Mouse (Mus musculus) midbrain, embryonic 16.5 days (tissue): ENCODE results near the gene Ceacam18. TPM values are rescaled to one million over a fixed set of nuclear protein-coding genes. Genes with fewer than 3 reads are reported as not detected.

Experiments used
- ATAC-seq: fragments of 200-750 bp; cut with Nextera tagmentation; 2 replicates; pipeline ENCODE4 v1.8.0; 2017; ENCODE audit warnings: moderate TSS enrichment
- H3K27ac ChIP-seq: fragments of 300-500 bp; sonication (generic); 2 replicates; pipeline ENCODE4 v1.5.1; 2014; ENCODE audit warnings: mild to moderate bottlenecking, low read length, mixed read lengths
- H3K27me3 ChIP-seq: fragments of 300-500 bp; sonication (generic); 2 replicates; pipeline ENCODE4 v1.6.1; 2014; ENCODE audit warnings: low read depth, low read length, mixed read lengths; ENCODE audit not compliant: control insufficient read depth, insufficient read depth
- H3K36me3 ChIP-seq: fragments of 300-500 bp; sonication (generic); 2 replicates; pipeline ENCODE4 v1.6.1; 2014; ENCODE audit warnings: mild to moderate bottlenecking, low read length, moderate library complexity, mixed read lengths; ENCODE audit not compliant: control insufficient read depth, insufficient read depth
- H3K4me1 ChIP-seq: fragments of 300-500 bp; sonication (generic); 2 replicates; pipeline ENCODE4 v1.6.1; 2014; ENCODE audit warnings: mild to moderate bottlenecking, low read length, mixed read lengths; ENCODE audit not compliant: control insufficient read depth, insufficient read depth
- H3K4me2 ChIP-seq: fragments of 300-500 bp; sonication (generic); 2 replicates; pipeline ENCODE4 v1.6.1; 2014; ENCODE audit warnings: mild to moderate bottlenecking, low read length, mixed read lengths
- H3K4me3 ChIP-seq: fragments of 300-500 bp; sonication (generic); 2 replicates; pipeline ENCODE4 v1.5.1; 2014; ENCODE audit warnings: low read depth, mild to moderate bottlenecking, low read length, moderate library complexity, mixed read lengths
- H3K9ac ChIP-seq: fragments of 300-500 bp; sonication (generic); 2 replicates; pipeline ENCODE4 v1.6.1; 2014; ENCODE audit warnings: low read depth, low read length, mixed read lengths
- H3K9me3 ChIP-seq: fragments of 300-500 bp; sonication (generic); replicated peaks from 2 replicates; pipeline ENCODE4 v1.6.1; 2014; ENCODE audit warnings: mild to moderate bottlenecking, low read length, mixed read lengths; ENCODE audit not compliant: control insufficient read depth, poor library complexity, severe bottlenecking
- WGBS: fragments of 180-500 bp; shearing (Covaris S2); extraction: QIAGEN DNeasy Blood & Tissue Kit; methylation state at CpG from one replicate; pipeline ENCODE4 v1.1.7; 2014; 5-methylcytosine and 5-hydroxymethylcytosine counted together
- polyA plus RNA-seq: library from polyadenylated mRNA; unstranded; fragments of >200 nt; fragmentation: Nextera tagmentation; extraction: Ambion mirVana; gene quantifications from 2 replicates; pipeline ENCODE4 v1.2.1, GENCODE M21; 2015

Gene Ceacam18
- polyA plus RNA-seq, 1 experiment from 2014 or later: 0.21 TPM

GRCm38 (mm10) chr7:43623819-43624218, 10.7 kb upstream of the Ceacam18 start:
- no peaks in the 10 kb centered on the region for H3K36me3 ChIP-seq
- no peak overlapping the region for H3K9ac ChIP-seq
- ATAC-seq: no peak
- H3K9me3 ChIP-seq: no peaks in the 10 kb centered on the region
- H3K27ac ChIP-seq: no peak overlapping the region
- H3K4me3 ChIP-seq: no peak overlapping the region
- peaks cover 3% of the 10 kb centered on the region; the same call in 1 of the 2 replicates for H3K4me1 ChIP-seq
- no peaks in the 10 kb centered on the region for H3K27me3 ChIP-seq
- 12% methylated on average over 10 of the region's 10 CpGs for WGBS
- H3K4me2 ChIP-seq: peak overlapping the region; percentile 32; the same call in 1 of the 2 replicates

- Histone ChIP-seq H3K27ac (no peak overlapping the region), H3K36me3 (no peaks in the 10 kb centered on the region), H3K4me2 (no peak overlapping the region), H3K9ac (no peak overlapping the region), H3K4me3 (no peak overlapping the region), H3K4me1 (peaks cover 3% of the 10 kb centered on the region; the same call in 1 of the 2 replicates), H3K27me3 (no peaks in the 10 kb centered on the region), H3K9me3 (no peaks in the 10 kb centered on the region)
- ATAC-seq: no peak
- 53% methylated on average over 2 of the region's 3 CpGs for WGBS
Measured at GRCm38 (mm10) chr7:43625065-43625464, 9.4 kb upstream of the Ceacam18 start.

GRCm38 (mm10) chr7:43625794-43626422, 8.6 kb upstream of the Ceacam18 start:
- H3K9me3 ChIP-seq: no peaks in the 10 kb centered on the region
- H3K4me3 ChIP-seq: no peak overlapping the region
- H3K27ac ChIP-seq: no peak overlapping the region
- no peaks in the 10 kb centered on the region for H3K36me3 ChIP-seq
- 82% methylated on average over 8 of the region's 8 CpGs for WGBS
- H3K9ac ChIP-seq: no peak overlapping the region
- no peak overlapping the region for H3K4me2 ChIP-seq
- peaks cover 3% of the 10 kb centered on the region; the same call in 1 of the 2 replicates for H3K4me1 ChIP-seq
- H3K27me3 ChIP-seq: no peaks in the 10 kb centered on the region
- ATAC-seq: no peak

GRCm38 (mm10) chr7:43633940-43634339, 567 bp upstream of the Ceacam18 start:
- Histone ChIP-seq H3K9me3 (no peaks in the 10 kb centered on the region), H3K36me3 (no peaks in the 10 kb centered on the region), H3K4me3 (no peak overlapping the region), H3K27me3 (no peaks in the 10 kb centered on the region), H3K4me2 (no peak overlapping the region), H3K27ac (no peak overlapping the region), H3K4me1 (no peaks in the 10 kb centered on the region), H3K9ac (no peak overlapping the region)
- no peak for ATAC-seq
- WGBS: 77% methylated on average over 4 of the region's 4 CpGs

GRCm38 (mm10) chr7:43636194-43636593, 1.7 kb downstream of the Ceacam18 start:
- Histone ChIP-seq H3K4me2 (no peak overlapping the region), H3K27me3 (no peaks in the 10 kb centered on the region), H3K9me3 (no peaks in the 10 kb centered on the region), H3K36me3 (no peaks in the 10 kb centered on the region), H3K9ac (no peak overlapping the region), H3K4me3 (no peak overlapping the region), H3K27ac (no peak overlapping the region), H3K4me1 (no peaks in the 10 kb centered on the region)
- no peak for ATAC-seq
- 74% methylated on average over 2 of the region's 2 CpGs for WGBS

GRCm38 (mm10) chr7:43637118-43637517, 2.6 kb downstream of the Ceacam18 start:
- Histone ChIP-seq H3K36me3 (no peaks in the 10 kb centered on the region), H3K27ac (no peak overlapping the region), H3K4me3 (no peak overlapping the region), H3K9me3 (no peaks in the 10 kb centered on the region), H3K27me3 (no peaks in the 10 kb centered on the region), H3K4me1 (no peaks in the 10 kb centered on the region), H3K9ac (no peak overlapping the region), H3K4me2 (no peak overlapping the region)
- ATAC-seq: no peak
- WGBS: 41% methylated on average over 1 of the region's 1 CpGs

- WGBS: 83% methylated on average over 5 of the region's 5 CpGs
- Histone ChIP-seq H3K9me3 (no peaks in the 10 kb centered on the region), H3K27ac (no peak overlapping the region), H3K27me3 (no peaks in the 10 kb centered on the region), H3K4me3 (no peak overlapping the region), H3K9ac (no peak overlapping the region), H3K4me2 (no peak overlapping the region), H3K4me1 (no peaks in the 10 kb centered on the region), H3K36me3 (no peaks in the 10 kb centered on the region)
- no peak for ATAC-seq
Measured at GRCm38 (mm10) chr7:43642587-43642986, 8.1 kb downstream of the Ceacam18 start.

- H3K4me2 ChIP-seq: no peak overlapping the region
- no peaks in the 10 kb centered on the region for H3K4me1 ChIP-seq
- no peak for ATAC-seq
- no peak overlapping the region for H3K27ac ChIP-seq
- no peaks in the 10 kb centered on the region for H3K27me3 ChIP-seq
- no peaks in the 10 kb centered on the region for H3K36me3 ChIP-seq
- no peak overlapping the region for H3K9ac ChIP-seq
- 80% methylated on average over 17 of the region's 17 CpGs for WGBS
- H3K9me3 ChIP-seq: no peaks in the 10 kb centered on the region
- H3K4me3 ChIP-seq: no peak overlapping the region
Measured at GRCm38 (mm10) chr7:43643046-43643652, 8.6 kb downstream of the Ceacam18 start.

GRCm38 (mm10) chr7:43652683-43653082, 18.2 kb downstream of the Ceacam18 start:
- ATAC-seq: no peak
- Histone ChIP-seq H3K27ac (no peak overlapping the region), H3K4me3 (no peak overlapping the region), H3K9me3 (no peaks in the 10 kb centered on the region), H3K36me3 (no peaks in the 10 kb centered on the region), H3K4me2 (no peak overlapping the region), H3K27me3 (no peaks in the 10 kb centered on the region), H3K9ac (no peak overlapping the region), H3K4me1 (no peaks in the 10 kb centered on the region)
- 88% methylated on average over 6 of the region's 6 CpGs for WGBS
